Mouse (Mus musculus) gastrocnemius, postnatal 10 days (tissue): ENCODE data around the gene Trim16. TPM values are rescaled to one million over a fixed set of nuclear protein-coding genes. Genes with fewer than 3 reads are reported as not detected.
A peak's percentile ranks its signal among the peaks of the same experiment; 100 is the strongest.

Source experiments
- DNase-seq: peaks from one replicate; pipeline ENCODE4 v3.0.0; 2021; ENCODE audit warnings: mixed read lengths
- total RNA-seq, 2 experiments: library from RNA; stranded (reverse); gene quantifications; 2 replicates each; pipeline ENCODE4 v1.2.3; 2021

Trim16 gene
- total RNA-seq, 2 experiments from 2014 or later: 23.1 to 24.2 TPM

DNA sequence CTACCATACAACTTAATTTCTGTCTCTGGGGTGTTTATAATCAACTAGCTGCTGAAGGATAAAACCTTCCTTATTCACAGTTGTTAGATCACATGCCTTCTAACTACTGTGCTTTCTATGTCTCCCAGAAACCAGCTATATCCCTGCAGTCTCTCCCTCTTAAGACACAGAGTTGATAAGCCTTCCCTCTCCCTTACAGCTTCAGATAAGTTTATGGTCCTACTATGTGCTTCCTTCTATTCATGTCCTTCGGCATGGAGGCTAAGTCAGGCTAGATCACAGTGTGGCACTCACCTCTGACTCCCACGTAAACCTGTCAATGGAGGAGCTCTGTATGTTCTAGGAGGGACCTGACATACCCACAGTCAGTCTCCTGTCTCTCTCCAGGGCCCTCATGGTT, 10.4 kb downstream of the Trim16 start:
- DNase-seq: no peak

DNA sequence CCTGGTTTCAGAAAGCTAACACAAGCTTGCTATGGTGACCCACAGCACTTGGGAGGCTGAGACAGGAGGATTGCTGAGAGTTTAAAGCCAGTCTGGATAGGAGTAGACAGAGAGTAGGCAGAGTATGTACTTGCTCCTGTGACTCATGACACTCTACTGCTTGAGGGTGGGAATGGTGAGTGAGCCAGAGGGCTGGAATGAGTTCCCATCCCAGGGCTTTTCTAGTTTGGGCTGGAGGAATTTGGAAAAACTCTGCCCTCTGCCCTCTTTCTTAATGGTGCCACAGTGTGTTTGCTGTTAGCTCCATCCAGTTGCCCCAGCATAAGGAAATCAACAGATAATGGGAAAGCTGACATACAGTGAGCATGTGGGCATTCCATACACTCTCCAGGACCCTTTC, 11.9 kb downstream of the Trim16 start:
- DNase-seq: no peak

DNA sequence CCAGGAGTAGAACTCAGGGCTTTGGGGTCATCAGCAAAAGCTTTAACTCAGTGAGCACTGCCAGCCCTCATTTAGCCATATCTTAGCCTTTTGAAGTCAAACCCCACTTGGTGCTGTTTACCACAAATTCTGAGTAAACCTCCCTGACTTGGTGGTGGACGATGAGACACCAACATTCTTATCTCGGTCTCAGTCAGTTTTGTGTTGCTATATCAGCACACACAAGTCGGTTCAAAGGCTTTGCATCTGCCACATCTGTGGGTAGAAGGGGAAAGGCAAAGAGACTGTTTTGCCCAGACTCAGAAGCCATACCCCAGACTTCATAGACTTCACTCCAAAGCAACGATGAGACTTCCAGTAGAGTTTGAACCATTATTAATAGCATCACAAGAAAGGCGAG, 24.5 kb downstream of the Trim16 start:
- DNase-seq: no peak

DNA sequence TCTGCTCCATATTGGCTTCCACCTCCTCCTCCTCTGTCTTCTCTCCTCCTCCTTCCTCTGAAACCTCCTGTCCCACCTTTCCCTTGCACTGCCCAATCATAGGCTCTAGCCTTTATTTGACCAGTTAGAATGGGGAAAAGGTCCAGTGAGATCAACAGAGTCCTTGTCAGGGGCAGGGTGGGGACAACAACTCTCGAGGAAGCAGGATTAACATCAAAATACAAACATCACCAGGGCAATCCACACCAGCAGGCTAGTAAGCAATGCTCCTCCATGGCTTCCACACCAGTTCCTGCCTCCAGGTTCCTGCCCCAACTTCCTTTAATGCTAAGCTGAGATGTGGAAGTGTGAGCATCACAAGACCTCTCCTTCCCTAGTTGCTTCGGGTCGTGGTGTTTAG, 25.7 kb downstream of the Trim16 start:
- no peak for DNase-seq

DNA sequence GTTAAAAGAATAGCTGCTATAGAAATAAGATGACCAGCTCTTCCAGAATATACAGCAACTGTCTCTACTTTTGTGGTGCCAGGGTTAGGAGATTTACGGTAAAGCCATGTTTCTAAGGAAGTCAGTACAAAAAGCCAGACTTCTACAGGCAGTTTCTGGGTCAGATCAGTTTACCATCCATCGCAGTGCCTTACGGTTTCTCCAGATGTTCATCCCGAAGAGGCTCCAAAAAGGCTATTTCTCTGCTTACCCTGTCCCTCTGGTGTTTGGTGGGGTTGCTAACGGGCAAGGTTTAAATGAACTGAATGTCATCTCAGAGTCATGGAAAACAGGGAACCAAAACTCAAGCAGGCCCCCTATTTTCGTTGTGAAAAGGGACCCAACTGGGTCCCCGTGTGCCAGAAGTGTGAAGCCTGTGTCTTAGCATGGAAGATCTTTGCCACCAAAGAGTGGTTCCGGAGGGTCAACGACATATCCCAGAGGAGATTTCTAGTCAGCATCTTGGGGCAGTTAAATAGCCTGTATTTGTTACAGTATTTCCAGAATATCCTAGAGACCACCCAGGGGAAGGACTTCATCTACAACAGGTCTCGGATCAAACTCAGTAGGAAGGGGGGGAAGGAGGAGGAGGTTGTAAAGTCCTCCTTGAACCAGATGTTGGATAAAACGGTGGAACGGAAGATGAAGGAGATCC, 27.1 kb downstream of the Trim16 start, which contains the start of gene Fbxw10:
TSS of gene Fbxw10 (plus strand) at position 109 of the 694 bp plus-strand sequence.
- peak; percentile 5 for DNase-seq

GRCm38 (mm10) chr11:62847655-62848191, 27.7 kb downstream of the Trim16 start:
- no peak for DNase-seq

GRCm38 (mm10) chr11:62848301-62848700, 28.3 kb downstream of the Trim16 start:
- DNase-seq: no peak

DNA sequence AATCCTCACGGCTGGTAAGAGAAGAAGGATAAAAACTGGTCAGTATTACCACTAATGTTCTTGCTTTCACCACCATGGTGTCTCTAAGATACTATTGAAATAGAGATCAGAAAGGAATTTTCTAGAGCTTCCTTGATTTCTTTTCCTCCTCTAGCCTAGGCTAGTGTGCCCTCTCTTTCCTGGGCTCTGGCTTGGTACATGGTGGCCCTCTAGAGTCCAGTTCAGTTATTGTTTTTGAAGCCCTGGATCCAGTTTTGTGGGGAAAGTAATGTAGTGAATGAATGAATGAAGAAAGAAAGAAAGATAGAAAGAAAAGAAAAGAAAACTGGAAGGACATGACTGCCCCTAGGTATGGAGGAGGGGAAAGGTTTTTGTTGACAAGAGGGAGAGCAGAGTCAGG, 31.2 kb downstream of the Trim16 start:
- DNase-seq: no peak

GRCm38 (mm10) chr11:62853334-62853733, 33.3 kb downstream of the Trim16 start:
- no peak for DNase-seq

- DNase-seq: no peak
These were observed 45.5 kb downstream of the Trim16 start for GRCm38 (mm10) chr11:62865562-62865961.

DNA sequence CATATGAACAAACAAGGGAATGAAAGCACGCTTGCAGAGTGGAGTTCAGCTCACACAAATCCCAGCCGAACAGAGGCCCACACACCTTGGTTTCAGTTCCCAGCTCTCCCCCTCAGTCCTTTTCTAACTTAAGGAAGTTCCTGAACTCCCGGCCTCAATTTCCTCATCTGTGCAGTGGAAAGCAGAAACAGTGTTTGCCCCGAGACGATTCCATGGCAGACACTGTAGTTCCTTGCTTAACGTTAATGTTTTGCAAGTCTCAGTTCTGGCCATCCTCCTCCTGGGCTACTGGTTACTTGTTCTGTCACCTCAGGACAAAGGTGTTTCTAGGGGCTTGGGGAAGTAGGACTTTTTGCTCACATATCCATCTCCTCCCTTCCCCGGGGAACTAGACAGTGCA, 46.7 kb downstream of the Trim16 start:
- DNase-seq: no peak

- no peak for DNase-seq
These were observed 49.2 kb downstream of the Trim16 start for GRCm38 (mm10) chr11:62869201-62869600.

GRCm38 (mm10) chr11:62869715-62870371, 49.8 kb downstream of the Trim16 start:
- no peak for DNase-seq

DNA sequence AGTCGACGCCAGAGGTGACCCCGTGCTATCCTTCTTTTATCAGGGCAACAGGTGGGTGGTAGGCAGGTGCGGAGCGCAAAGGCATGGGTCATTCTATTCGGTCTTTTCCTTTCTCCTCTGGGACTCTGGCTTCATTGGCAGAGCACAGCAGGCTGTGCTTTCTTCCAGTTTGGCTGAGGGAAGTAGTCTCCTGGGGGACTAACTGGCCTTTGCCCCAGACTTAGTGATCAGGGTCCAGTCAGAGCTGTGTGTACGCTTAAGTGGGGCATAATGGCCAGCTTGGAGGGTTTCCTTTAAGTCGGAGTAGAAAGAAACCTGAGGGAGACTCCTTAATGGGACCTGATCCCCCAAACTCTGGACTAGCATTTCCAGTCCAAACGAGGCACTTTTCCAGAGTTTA, 53.4 kb downstream of the Trim16 start:
- no peak for DNase-seq

DNA sequence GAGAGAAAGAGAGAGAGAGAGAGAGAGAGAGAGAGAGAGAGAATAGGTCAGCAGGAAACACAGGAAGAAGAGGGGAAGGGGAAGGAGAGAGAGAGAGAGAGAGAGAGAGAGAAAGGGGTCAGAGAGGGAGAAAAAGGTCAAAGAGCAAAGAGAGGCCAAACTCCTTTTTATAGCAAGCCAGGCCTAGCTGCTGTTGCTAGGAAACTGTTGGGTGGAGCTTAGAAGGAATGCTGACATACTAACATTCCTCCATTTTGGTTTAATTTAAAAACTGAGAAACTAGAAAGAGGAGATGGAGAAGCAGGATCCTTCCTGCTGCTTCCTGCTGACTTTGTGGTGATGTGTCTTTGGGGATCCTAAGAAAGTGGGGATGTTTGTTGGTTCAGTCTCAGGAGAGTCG, 55.7 kb downstream of the Trim16 start:
- no peak for DNase-seq

DNA sequence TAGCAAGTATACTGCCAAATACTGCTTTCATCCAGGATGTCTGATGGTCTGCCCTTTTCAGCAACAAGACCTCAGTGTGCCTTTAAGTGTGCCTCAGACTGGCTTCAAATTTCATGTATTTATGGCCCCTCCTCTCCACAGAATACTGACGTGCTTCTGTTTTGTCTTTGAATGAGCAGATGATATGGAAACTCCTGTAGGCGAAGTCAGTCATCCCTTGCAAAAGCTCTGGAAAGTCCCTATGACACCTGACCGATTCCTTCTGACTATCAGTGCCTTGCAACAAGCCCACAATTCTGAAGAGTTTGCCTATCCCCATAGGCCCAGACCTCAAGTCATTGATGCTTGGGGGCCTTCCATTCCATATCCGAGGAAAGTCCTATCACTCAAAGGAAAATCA, 56.4 kb downstream of the Trim16 start:
- DNase-seq: no peak

- no peak for DNase-seq
These were observed 57.4 kb downstream of the Trim16 start for GRCm38 (mm10) chr11:62877391-62877790.

GRCm38 (mm10) chr11:62878728-62879127, 58.7 kb downstream of the Trim16 start:
- no peak for DNase-seq

DNA sequence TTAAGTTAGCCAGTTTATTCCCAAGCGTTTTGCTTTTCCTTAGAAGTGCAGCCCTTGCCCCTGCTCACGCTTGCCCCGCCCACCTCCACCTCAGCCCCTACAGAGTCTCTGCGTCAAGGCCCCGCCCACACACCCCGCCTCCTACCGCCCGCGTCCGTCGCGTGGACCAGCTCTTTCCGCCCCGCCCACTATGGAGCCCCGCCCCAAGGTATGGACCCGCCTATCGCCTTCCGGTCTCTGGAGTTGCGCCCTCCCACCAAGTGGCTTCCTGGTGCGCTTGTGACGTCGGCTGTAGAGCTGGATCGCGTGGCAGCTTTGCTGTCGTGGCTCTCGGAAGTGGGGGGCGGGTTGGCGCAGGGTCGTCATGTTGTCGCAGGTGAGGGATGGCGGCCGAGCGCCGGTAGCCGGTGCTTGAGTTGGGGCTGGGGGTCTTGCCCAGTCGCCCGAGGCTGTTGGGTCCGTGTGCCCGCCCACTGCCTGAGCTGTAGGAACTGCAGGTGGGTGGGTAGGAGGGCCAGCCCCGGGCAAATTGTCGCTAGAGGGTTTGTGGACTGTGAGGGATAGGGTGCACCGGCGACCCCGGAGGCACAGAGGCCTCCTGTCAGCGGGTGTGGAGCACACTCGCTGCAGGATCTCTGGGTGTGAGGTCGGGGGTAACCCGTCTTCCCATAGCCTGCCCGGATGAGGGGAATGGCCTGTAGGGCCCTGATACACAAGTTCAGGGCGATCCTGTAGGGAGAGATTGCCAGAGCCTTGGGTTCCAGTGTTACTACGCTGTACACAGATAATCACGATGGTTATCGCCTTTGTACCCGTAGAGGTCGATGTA, 59.4 kb downstream of the Trim16 start, which contains the start of gene Tvp23b:
TSS of gene Tvp23b (plus strand) at position 236 of the 829 bp plus-strand sequence.
- DNase-seq: peak; percentile 100

GRCm38 (mm10) chr11:62883407-62883806, 63.4 kb downstream of the Trim16 start:
- no peak for DNase-seq

DNA sequence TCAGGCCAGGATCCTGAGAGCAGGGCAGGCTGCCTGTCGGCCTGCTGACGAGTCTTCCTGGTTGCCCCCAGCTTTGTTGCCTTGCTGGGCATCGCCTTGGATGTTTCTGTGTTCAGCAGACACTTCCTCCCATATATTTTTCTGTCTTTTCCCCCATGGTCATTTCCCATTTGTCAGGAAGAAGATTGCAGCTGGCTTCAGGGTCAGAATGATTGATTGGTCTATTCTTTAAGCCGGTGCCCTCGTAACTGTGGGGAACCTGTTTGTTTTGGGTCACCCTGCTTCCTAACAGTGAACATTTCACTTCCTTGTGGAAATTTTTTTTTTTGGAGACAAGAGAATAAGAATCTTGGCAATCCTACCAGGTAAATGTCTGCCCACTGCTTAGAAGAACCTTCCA, 65.3 kb downstream of the Trim16 start:
- DNase-seq: no peak

GRCm38 (mm10) chr11:62890796-62891195, 70.8 kb downstream of the Trim16 start:
- DNase-seq: no peak

DNA sequence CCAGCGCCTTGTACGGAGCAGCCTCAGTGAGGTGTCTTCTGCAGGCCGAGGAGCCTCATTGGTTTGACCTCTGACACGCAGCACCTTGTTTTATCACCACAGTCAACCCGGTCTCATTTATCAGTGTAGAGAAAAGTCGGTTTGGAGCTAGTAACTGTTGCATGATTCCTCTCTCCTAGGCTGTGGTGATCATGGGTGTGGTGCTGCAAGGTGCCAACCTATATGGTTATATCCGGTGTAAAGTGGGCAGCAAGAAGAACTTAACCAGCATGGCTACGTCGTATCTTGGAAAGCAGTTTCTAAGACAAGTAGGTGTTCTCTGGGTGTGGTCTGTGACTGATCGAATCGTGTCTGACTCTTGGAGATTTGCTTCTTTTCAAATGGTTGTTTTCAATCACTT, 71.7 kb downstream of the Trim16 start:
- DNase-seq: no peak
